Mouse (Mus musculus) hindbrain, embryonic 11.5 days (tissue): ENCODE results near the gene Cars2. TPM values are rescaled to one million over a fixed set of nuclear protein-coding genes. Genes with fewer than 3 reads are reported as not detected.

Experiments used
- ATAC-seq: fragments of 200-750 bp; cut with Nextera tagmentation; 2 replicates; pipeline ENCODE4 v1.8.0; 2017; ENCODE audit warnings: mild to moderate bottlenecking, moderate TSS enrichment, moderate library complexity; ENCODE audit not compliant: low FRiP score
- DNase-seq: peaks from one replicate; pipeline ENCODE4 v3.0.0-alpha.2; 2015; ENCODE audit warnings: low spot score
- H3K27ac ChIP-seq: fragments of 300-500 bp; sonication (generic); 2 replicates; pipeline ENCODE4 v1.5.1; 2014; ENCODE audit warnings: mild to moderate bottlenecking, low read depth, low read length
- H3K27me3 ChIP-seq: fragments of 300-500 bp; sonication (generic); 2 replicates; pipeline ENCODE4 v1.6.1; 2014; ENCODE audit warnings: mild to moderate bottlenecking, low read length, moderate library complexity, mixed read lengths; ENCODE audit not compliant: control insufficient read depth, insufficient read depth
- H3K36me3 ChIP-seq: fragments of 300-500 bp; sonication (generic); 2 replicates; pipeline ENCODE4 v1.6.1; 2014; ENCODE audit warnings: mild to moderate bottlenecking, low read length, moderate library complexity, mixed read lengths; ENCODE audit not compliant: control insufficient read depth, insufficient read depth
- H3K4me1 ChIP-seq: fragments of 300-500 bp; sonication (generic); replicated peaks from 2 replicates; pipeline ENCODE4 v1.6.1; 2014; ENCODE audit warnings: low read length, mixed read lengths; ENCODE audit not compliant: control insufficient read depth, insufficient read depth
- H3K4me2 ChIP-seq: fragments of 300-500 bp; sonication (generic); replicated peaks from 2 replicates; pipeline ENCODE4 v1.6.1; 2014; ENCODE audit warnings: mild to moderate bottlenecking, low read depth, low read length
- H3K4me3 ChIP-seq: fragments of 300-500 bp; sonication (generic); 2 replicates; pipeline ENCODE4 v1.5.1; 2014; ENCODE audit warnings: low read depth, low read length
- H3K9ac ChIP-seq: fragments of 300-500 bp; sonication (generic); 2 replicates; pipeline ENCODE4 v1.6.1; 2014; ENCODE audit warnings: low read depth, low read length
- H3K9me3 ChIP-seq: fragments of 300-500 bp; sonication (generic); 2 replicates; pipeline ENCODE4 v1.6.1; 2016; ENCODE audit warnings: low read length; ENCODE audit not compliant: control insufficient read depth
- WGBS: fragments of 180-500 bp; shearing (Covaris S2); extraction: QIAGEN DNeasy Blood & Tissue Kit; methylation state at CpG from one replicate; pipeline ENCODE4 v1.1.7; 2014; 5-methylcytosine and 5-hydroxymethylcytosine counted together
- polyA plus RNA-seq: library from polyadenylated mRNA; unstranded; fragments of >200 nt; fragmentation: Nextera tagmentation; extraction: Ambion mirVana; gene quantifications from 2 replicates; pipeline ENCODE4 v1.2.1, GENCODE M21; 2014

Cars2 gene
- polyA plus RNA-seq, 1 experiment from 2014 or later = 19.5 TPM

GRCm38 (mm10) chr8:11549706-11550105, 877 bp downstream of the Cars2 start:
- H3K4me2 ChIP-seq = peak overlapping the region; percentile 83
- H3K9me3 ChIP-seq = no peaks in the 10 kb centered on the region
- peak overlapping the region; percentile 77; the same call in 1 of the 2 replicates for H3K4me3 ChIP-seq
- ATAC-seq = no peak
- 25% methylated on average over 7 of the region's 7 CpGs for WGBS
- no peak overlapping the region for H3K9ac ChIP-seq
- DNase-seq = peak; percentile 65
- no peak overlapping the region for H3K27ac ChIP-seq
- H3K27me3 ChIP-seq = no peaks in the 10 kb centered on the region
- no peaks in the 10 kb centered on the region for H3K36me3 ChIP-seq
- H3K4me1 ChIP-seq = peaks cover 5% of the 10 kb centered on the region

GRCm38 (mm10) chr8:11547063-11547462, 3.5 kb downstream of the Cars2 start:
- 75% methylated on average over 6 of the region's 6 CpGs for WGBS

GRCm38 (mm10) chr8:11544386-11544785, 6.2 kb downstream of the Cars2 start:
- no peak overlapping the region for H3K4me3 ChIP-seq
- H3K9ac ChIP-seq = no peak overlapping the region
- WGBS = 50% methylated on average over 3 of the region's 3 CpGs
- H3K9me3 ChIP-seq = no peaks in the 10 kb centered on the region
- no peaks in the 10 kb centered on the region for H3K36me3 ChIP-seq
- DNase-seq (peak; percentile 46), ATAC-seq (no peak)
- no peaks in the 10 kb centered on the region for H3K4me1 ChIP-seq
- H3K27me3 ChIP-seq = no peaks in the 10 kb centered on the region
- H3K4me2 ChIP-seq = no peak overlapping the region
- no peak overlapping the region for H3K27ac ChIP-seq

More at GRCm38 (mm10) chr8:11547063-11547462, 3.5 kb downstream of the Cars2 start:
- Histone ChIP-seq H3K27ac (no peak overlapping the region), H3K4me3 (no peak overlapping the region), H3K36me3 (no peaks in the 10 kb centered on the region), H3K4me1 (peaks cover 5% of the 10 kb centered on the region), H3K4me2 (no peak overlapping the region), H3K9ac (no peak overlapping the region), H3K27me3 (no peaks in the 10 kb centered on the region), H3K9me3 (no peaks in the 10 kb centered on the region)
- no peak for ATAC-seq
- DNase-seq = peak; percentile 29

- Histone ChIP-seq H3K27me3 (no peaks in the 10 kb centered on the region), H3K4me1 (no peaks in the 10 kb centered on the region), H3K4me3 (no peak overlapping the region), H3K9ac (no peak overlapping the region), H3K36me3 (no peaks in the 10 kb centered on the region), H3K4me2 (no peak overlapping the region), H3K27ac (no peak overlapping the region), H3K9me3 (no peaks in the 10 kb centered on the region)
- WGBS = 87% methylated on average over 4 of the region's 4 CpGs
- ATAC-seq (no peak), DNase-seq (no peak)
Observed at GRCm38 (mm10) chr8:11542866-11543265, 7.7 kb downstream of the Cars2 start.

- Histone ChIP-seq H3K4me3 (no peak overlapping the region), H3K4me1 (no peaks in the 10 kb centered on the region), H3K9ac (no peak overlapping the region), H3K27ac (no peak overlapping the region), H3K4me2 (no peak overlapping the region), H3K9me3 (no peaks in the 10 kb centered on the region), H3K36me3 (no peaks in the 10 kb centered on the region), H3K27me3 (no peaks in the 10 kb centered on the region)
- WGBS = 98% methylated on average over 12 of the region's 12 CpGs
- ATAC-seq (no peak), DNase-seq (no peak)
Observed at GRCm38 (mm10) chr8:11542031-11542430, 8.6 kb downstream of the Cars2 start.

GRCm38 (mm10) chr8:11540182-11540581, 10.4 kb downstream of the Cars2 start:
- no peak for DNase-seq
- Histone ChIP-seq H3K36me3 (no peaks in the 10 kb centered on the region), H3K4me1 (no peaks in the 10 kb centered on the region), H3K9ac (no peak overlapping the region), H3K4me2 (no peak overlapping the region), H3K27ac (no peak overlapping the region), H3K4me3 (no peak overlapping the region), H3K27me3 (no peaks in the 10 kb centered on the region), H3K9me3 (no peaks in the 10 kb centered on the region)
- no peak for ATAC-seq
- whole genome bisulfite sequencing = 97% methylated on average over 8 of the region's 8 CpGs

GRCm38 (mm10) chr8:11539049-11539448, 11.5 kb downstream of the Cars2 start:
- Histone ChIP-seq H3K27ac (no peak overlapping the region), H3K9me3 (no peaks in the 10 kb centered on the region), H3K4me3 (no peak overlapping the region), H3K4me1 (no peaks in the 10 kb centered on the region), H3K36me3 (no peaks in the 10 kb centered on the region), H3K4me2 (no peak overlapping the region), H3K9ac (no peak overlapping the region), H3K27me3 (no peaks in the 10 kb centered on the region)
- ATAC-seq (no peak), DNase-seq (no peak)
- 89% methylated on average over 4 of the region's 4 CpGs for WGBS

- Histone ChIP-seq H3K27me3 (no peaks in the 10 kb centered on the region), H3K4me3 (no peak overlapping the region), H3K4me1 (no peaks in the 10 kb centered on the region), H3K27ac (no peak overlapping the region), H3K9ac (no peak overlapping the region), H3K9me3 (no peaks in the 10 kb centered on the region), H3K4me2 (no peak overlapping the region), H3K36me3 (no peaks in the 10 kb centered on the region)
- ATAC-seq (no peak), DNase-seq (no peak)
- 26% methylated on average over 9 of the region's 9 CpGs for WGBS
Observed at GRCm38 (mm10) chr8:11534494-11534893, 16.1 kb downstream of the Cars2 start.

- Histone ChIP-seq H3K4me1 (no peaks in the 10 kb centered on the region), H3K27ac (no peak overlapping the region), H3K4me3 (no peak overlapping the region), H3K9me3 (no peaks in the 10 kb centered on the region), H3K27me3 (no peaks in the 10 kb centered on the region), H3K36me3 (no peaks in the 10 kb centered on the region), H3K9ac (no peak overlapping the region), H3K4me2 (no peak overlapping the region)
- no peak for ATAC-seq
- 58% methylated on average over 4 of the region's 4 CpGs for WGBS
- no peak for DNase-seq
Observed at GRCm38 (mm10) chr8:11530849-11531248, 19.7 kb downstream of the Cars2 start.
